Mouse (Mus musculus): ENCODE results near the gene Qrich1. TPM values are rescaled to one million over a fixed set of nuclear protein-coding genes. Genes with fewer than 3 reads are reported as not detected.
A peak's percentile ranks its signal among the peaks of the same experiment; 100 is the strongest.

Qrich1 gene
- polyA plus RNA-seq (2014; fragmentation: Nextera tagmentation; extraction: Ambion mirVana): 139 and 145 TPM in 2 replicates

DNA sequence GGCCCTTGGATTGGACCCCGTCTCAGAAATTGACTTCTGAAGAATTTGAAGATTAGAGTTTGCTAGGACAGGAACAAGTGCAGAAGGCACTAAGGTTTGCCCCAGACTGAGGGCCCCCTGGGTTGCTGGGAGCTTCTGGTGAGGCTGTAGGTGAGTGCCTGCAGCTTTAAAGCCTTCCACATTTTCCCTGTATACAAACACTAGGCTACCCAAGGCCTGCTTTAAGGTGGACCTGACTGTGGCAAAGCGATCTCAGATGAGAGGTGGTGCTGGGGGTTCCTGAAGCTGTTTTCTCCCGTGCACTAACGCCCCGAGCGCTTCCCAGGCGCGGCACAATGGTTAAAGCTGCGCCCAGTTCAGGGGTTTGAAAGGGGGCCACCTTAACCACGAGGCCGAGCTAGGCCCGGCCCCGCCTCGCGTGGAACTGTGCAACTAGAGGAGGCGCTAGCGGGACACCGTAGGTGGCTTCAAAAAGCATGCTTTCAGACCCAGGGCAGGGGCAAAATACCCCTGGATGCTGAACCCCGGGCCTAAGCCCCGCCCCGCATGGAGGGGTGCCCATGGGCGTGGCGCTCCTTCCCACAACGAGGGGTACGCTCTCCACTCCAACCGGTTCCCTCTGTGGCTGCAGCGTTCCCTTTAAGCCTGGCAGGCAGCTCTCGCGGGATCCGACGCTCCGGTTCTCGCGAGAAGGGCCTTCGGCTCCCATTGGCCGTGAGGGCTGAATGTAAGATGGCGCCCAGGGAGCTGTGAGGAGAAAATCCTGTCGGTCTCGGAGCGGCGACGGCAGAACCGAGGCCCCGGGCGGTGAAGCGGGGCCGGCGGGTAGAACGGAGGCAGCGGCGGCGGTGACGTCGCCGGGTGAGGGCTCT lies at the start of gene Qrich1:
Qrich1 (plus strand) TSS at position 427 of the 872 bp plus-strand sequence.
- DNase-seq (peak; percentile 99), ATAC-seq (ENCODE audit: insufficient read depth) (peak; percentile 96)
- H3K4me2 ChIP-seq: peak within 1 kb of the TSS; percentile 68
- H3K27ac ChIP-seq (ENCODE audit: low read depth): peak within 1 kb of the TSS; percentile 100
- peak; percentile 36; the same call in 1 of the 2 replicates for TF ChIP-seq CTCF (IDR thresholded peaks at IDR 0.05; ENCODE audit: low read depth)
- under 1% methylated on average over 55 of the region's 55 CpGs for WGBS
- peak within 1 kb of the TSS; percentile 88 for H3K4me3 ChIP-seq (ENCODE audit: low read depth, low read length)
- peaks cover 2% of the 10 kb centered on the region; the same call in 1 of the 2 replicates for H3K4me1 ChIP-seq (ENCODE audit: insufficient read depth)
- peak within 1 kb of the TSS; percentile 97 for H3K9ac ChIP-seq
- no peaks in the 10 kb centered on the region for H3K27me3 ChIP-seq (ENCODE audit: insufficient read depth, low read length)
- H3K9me3 ChIP-seq (ENCODE audit: low read depth, low read length): no peaks in the 10 kb centered on the region
- peaks cover 60% of the 10 kb centered on the region for H3K36me3 ChIP-seq (ENCODE audit: insufficient read depth)

DNA sequence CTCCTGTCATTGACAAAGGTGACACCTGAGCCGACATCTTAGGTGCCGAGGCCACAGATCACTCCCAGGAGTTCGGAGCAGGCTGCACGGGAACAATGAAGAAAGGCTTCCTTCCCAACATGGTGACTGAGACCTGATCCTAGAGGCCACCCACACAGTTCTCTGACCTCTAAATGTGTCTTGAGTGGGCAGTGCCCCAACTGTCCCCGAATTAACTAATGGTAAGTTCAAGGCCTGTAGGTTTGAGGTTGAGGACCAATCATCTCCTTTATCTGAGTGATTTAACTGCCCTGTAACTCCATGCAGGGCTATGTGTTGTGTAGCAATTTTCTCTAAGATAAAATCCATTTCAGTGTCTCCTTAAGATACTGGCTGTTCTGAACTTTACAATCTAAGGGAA lies 47.2 kb upstream of the Qrich1 start:
- Histone ChIP-seq H3K9ac (no peak overlapping the region), H3K27ac (ENCODE audit: low read depth) (no peak overlapping the region), H3K27me3 (ENCODE audit: insufficient read depth, low read length) (no peaks in the 10 kb centered on the region), H3K4me2 (no peak overlapping the region), H3K4me3 (ENCODE audit: low read depth, low read length) (no peak overlapping the region), H3K4me1 (ENCODE audit: insufficient read depth) (no peaks in the 10 kb centered on the region), H3K9me3 (ENCODE audit: low read depth, low read length) (no peaks in the 10 kb centered on the region), H3K36me3 (ENCODE audit: insufficient read depth) (peaks cover 19% of the 10 kb centered on the region)
- 44% methylated on average over 5 of the region's 5 CpGs for WGBS
- DNase-seq (no peak), ATAC-seq (ENCODE audit: insufficient read depth) (no peak)
- no peak for TF ChIP-seq CTCF (IDR thresholded peaks at IDR 0.05; ENCODE audit: low read depth)

DNA sequence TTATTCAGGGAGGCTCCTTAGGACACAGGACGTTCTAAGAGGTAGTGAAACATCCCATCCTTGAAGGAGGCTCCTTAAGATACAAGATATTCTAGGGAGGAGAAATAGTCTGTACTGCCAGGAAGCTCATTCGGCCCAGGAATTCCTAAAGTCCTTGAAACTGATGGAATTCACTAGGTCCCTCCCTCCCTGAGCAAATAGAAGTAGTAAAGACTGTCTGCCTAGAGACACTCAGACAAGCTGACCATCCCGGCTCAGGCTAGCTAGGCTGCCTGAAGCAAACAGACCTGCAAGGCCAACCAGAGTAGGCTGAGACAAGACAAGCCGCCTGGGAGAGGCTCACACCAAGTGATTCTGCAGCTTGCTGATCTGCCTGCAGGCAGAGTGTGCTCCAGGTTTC lies 46.8 kb upstream of the Qrich1 start:
- 46% methylated on average over 4 of the region's 4 CpGs for WGBS
- Histone ChIP-seq H3K27me3 (ENCODE audit: insufficient read depth, low read length) (no peaks in the 10 kb centered on the region), H3K4me1 (ENCODE audit: insufficient read depth) (no peaks in the 10 kb centered on the region), H3K4me2 (no peak overlapping the region), H3K9ac (no peak overlapping the region), H3K36me3 (ENCODE audit: insufficient read depth) (peaks cover 15% of the 10 kb centered on the region; the same call in 1 of the 2 replicates), H3K4me3 (ENCODE audit: low read depth, low read length) (no peak overlapping the region), H3K9me3 (ENCODE audit: low read depth, low read length) (no peaks in the 10 kb centered on the region), H3K27ac (ENCODE audit: low read depth) (no peak overlapping the region)
- no peak for TF ChIP-seq CTCF (IDR thresholded peaks at IDR 0.05; ENCODE audit: low read depth)
- ATAC-seq (ENCODE audit: insufficient read depth) (no peak), DNase-seq (peak; percentile 13)

DNA sequence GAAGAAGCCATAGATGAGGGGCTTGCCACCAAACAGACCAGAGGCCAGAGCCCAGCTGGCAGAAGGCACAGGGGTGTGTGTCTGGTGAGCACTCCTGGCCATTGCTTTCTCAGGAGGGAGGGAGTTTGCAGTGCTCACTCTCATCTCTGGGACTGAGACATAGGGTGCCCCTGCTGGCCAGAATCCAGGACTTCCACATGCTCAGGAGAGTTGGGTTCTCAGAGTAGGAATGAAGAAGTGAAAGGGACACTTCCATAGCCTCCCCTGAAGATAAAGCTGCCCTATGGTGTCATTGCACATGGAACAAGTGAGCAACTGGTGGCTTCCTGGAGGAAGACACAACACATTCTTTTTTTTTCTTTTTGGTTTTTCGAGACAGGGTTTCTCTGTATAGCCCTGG lies 42.1 kb upstream of the Qrich1 start:
- 79% methylated on average over 1 of the region's 1 CpGs for WGBS
- TF ChIP-seq CTCF (IDR thresholded peaks at IDR 0.05; ENCODE audit: low read depth): 0 out of 2 replicates have a peak, but pooled peaks have one; percentile 21
- H3K4me1 ChIP-seq (ENCODE audit: insufficient read depth): peaks cover 2% of the 10 kb centered on the region; the same call in 1 of the 2 replicates
- no peaks in the 10 kb centered on the region for H3K9me3 ChIP-seq (ENCODE audit: low read depth, low read length)
- H3K27me3 ChIP-seq (ENCODE audit: insufficient read depth, low read length): no peaks in the 10 kb centered on the region
- H3K4me2 ChIP-seq: no peak overlapping the region
- no peaks in the 10 kb centered on the region for H3K36me3 ChIP-seq (ENCODE audit: insufficient read depth)
- ATAC-seq (ENCODE audit: insufficient read depth): no peak
- DNase-seq: no peak
- H3K27ac ChIP-seq (ENCODE audit: low read depth): no peak overlapping the region
- H3K9ac ChIP-seq: no peak overlapping the region
- H3K4me3 ChIP-seq (ENCODE audit: low read depth, low read length): no peak overlapping the region

DNA sequence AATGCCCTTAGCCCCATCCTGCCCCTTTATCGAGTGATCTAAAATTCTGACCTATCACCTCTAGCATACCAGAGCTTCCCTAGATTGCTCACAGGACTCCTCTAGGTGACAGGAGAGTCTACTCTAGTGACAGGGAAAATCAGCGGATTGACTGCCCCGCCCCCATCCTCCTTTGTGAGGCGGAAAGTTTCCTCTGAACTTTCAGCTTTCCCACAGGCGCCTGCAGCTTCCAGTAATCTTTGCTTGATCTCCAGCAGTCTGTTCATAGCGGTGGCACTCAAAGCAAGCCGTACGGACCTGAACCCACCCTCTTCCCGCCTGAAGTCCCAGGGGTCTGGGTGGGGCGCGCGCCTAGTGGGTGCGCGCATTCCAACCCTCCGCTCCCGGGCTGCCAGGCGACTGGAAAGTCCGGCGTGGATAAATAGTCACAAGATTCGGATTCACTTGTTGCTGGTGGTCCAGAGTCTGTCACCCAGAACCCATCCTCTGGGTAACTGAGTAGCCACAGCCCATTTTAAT lies 37.9 kb upstream of the Qrich1 start:
- peak overlapping the region; percentile 52 for H3K9ac ChIP-seq
- DNase-seq (peak; percentile 96), ATAC-seq (ENCODE audit: insufficient read depth) (peak; percentile 88)
- H3K27ac ChIP-seq (ENCODE audit: low read depth): peak overlapping the region; percentile 93
- under 1% methylated on average over 20 of the region's 20 CpGs for WGBS
- H3K4me3 ChIP-seq (ENCODE audit: low read depth, low read length): peak overlapping the region; percentile 41
- peaks cover 11% of the 10 kb centered on the region for H3K4me1 ChIP-seq (ENCODE audit: insufficient read depth)
- H3K27me3 ChIP-seq (ENCODE audit: insufficient read depth, low read length): no peaks in the 10 kb centered on the region
- no peak for TF ChIP-seq CTCF (IDR thresholded peaks at IDR 0.05; ENCODE audit: low read depth)
- no peaks in the 10 kb centered on the region for H3K9me3 ChIP-seq (ENCODE audit: low read depth, low read length)
- H3K4me2 ChIP-seq: peak overlapping the region; percentile 60
- H3K36me3 ChIP-seq (ENCODE audit: insufficient read depth): peaks cover 29% of the 10 kb centered on the region

DNA sequence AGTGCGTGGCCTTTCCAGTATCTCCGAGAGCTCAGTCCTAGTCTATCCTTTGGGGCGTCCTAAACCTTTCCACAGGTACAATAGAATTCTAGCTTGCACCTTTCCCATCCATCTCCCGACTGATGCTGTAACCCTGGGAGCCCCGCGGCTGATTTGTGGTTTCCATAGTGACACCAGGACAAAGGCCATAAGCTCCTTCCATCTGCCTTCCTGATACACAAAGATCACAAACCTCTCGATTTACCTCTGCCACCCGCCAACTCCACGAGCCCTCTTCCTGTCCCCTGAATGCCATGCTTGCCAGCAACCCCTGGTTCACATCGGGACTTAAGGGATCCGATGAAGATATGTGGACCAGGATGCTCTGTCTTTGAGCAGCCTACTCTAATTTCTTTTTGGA lies 37.4 kb upstream of the Qrich1 start:
- Histone ChIP-seq H3K27ac (ENCODE audit: low read depth) (peak overlapping the region; percentile 93; the same call in 1 of the 2 replicates), H3K4me1 (ENCODE audit: insufficient read depth) (peaks cover 11% of the 10 kb centered on the region), H3K27me3 (ENCODE audit: insufficient read depth, low read length) (no peaks in the 10 kb centered on the region), H3K36me3 (ENCODE audit: insufficient read depth) (peaks cover 34% of the 10 kb centered on the region), H3K4me3 (ENCODE audit: low read depth, low read length) (0 out of 2 replicates have a peak overlapping the region, but pooled peaks have one; percentile 41), H3K4me2 (peak overlapping the region; percentile 60), H3K9me3 (ENCODE audit: low read depth, low read length) (no peaks in the 10 kb centered on the region), H3K9ac (peak overlapping the region; percentile 52; the same call in 1 of the 2 replicates)
- DNase-seq: no peak
- WGBS: 25% methylated on average over 11 of the region's 11 CpGs
- TF ChIP-seq CTCF (IDR thresholded peaks at IDR 0.05; ENCODE audit: low read depth): no peak
- ATAC-seq (ENCODE audit: insufficient read depth): peak; percentile 7; the same call in 1 of the 2 replicates

Measured in lung, embryonic 14.5 days (tissue).